Mouse (Mus musculus) forebrain, embryonic 16.5 days (tissue): ENCODE results near the gene Wnt6. TPM values are rescaled to one million over a fixed set of nuclear protein-coding genes. Genes with fewer than 3 reads are reported as not detected.

Experiments used
- ATAC-seq: fragments of 200-750 bp; cut with Nextera tagmentation; 2 replicates; pipeline ENCODE4 v1.8.0; 2017; ENCODE audit warnings: mild to moderate bottlenecking, moderate library complexity
- H3K27ac ChIP-seq: fragments of 300-500 bp; sonication (generic); 2 replicates; pipeline ENCODE4 v1.5.1; 2014; ENCODE audit warnings: low read length, control low read depth
- H3K27me3 ChIP-seq: fragments of 300-500 bp; sonication (generic); replicated peaks from 2 replicates; pipeline ENCODE4 v1.6.1; 2014; ENCODE audit warnings: low read length; ENCODE audit not compliant: control insufficient read depth, insufficient read depth
- H3K36me3 ChIP-seq: fragments of 300-500 bp; sonication (generic); 2 replicates; pipeline ENCODE4 v1.6.1; 2014; ENCODE audit not compliant: control insufficient read depth, insufficient read depth
- H3K4me1 ChIP-seq: fragments of 300-500 bp; sonication (generic); replicated peaks from 2 replicates; pipeline ENCODE4 v1.6.1; 2014; ENCODE audit warnings: low read length; ENCODE audit not compliant: control insufficient read depth, insufficient read depth
- H3K4me2 ChIP-seq: fragments of 300-500 bp; sonication (generic); 2 replicates; pipeline ENCODE4 v1.6.1; 2014; ENCODE audit warnings: mild to moderate bottlenecking, low read length, control low read depth
- H3K4me3 ChIP-seq: fragments of 300-500 bp; sonication (generic); replicated peaks from 2 replicates; pipeline ENCODE4 v1.5.1; 2014; ENCODE audit warnings: mild to moderate bottlenecking, low read length, control low read depth
- H3K9ac ChIP-seq: fragments of 300-500 bp; sonication (generic); replicated peaks from 2 replicates; pipeline ENCODE4 v1.6.1; 2014; ENCODE audit warnings: low read depth, low read length, control low read depth
- H3K9me3 ChIP-seq: fragments of 300-500 bp; sonication (generic); 2 replicates; pipeline ENCODE4 v1.6.1; 2016; ENCODE audit warnings: low read length; ENCODE audit not compliant: control insufficient read depth
- WGBS: fragments of 180-500 bp; shearing (Covaris S2); extraction: QIAGEN DNeasy Blood & Tissue Kit; methylation state at CpG from one replicate; pipeline ENCODE4 v1.1.7; 2014; 5-methylcytosine and 5-hydroxymethylcytosine counted together
- polyA plus RNA-seq: library from polyadenylated mRNA; unstranded; fragments of >200 nt; fragmentation: Nextera tagmentation; extraction: Ambion mirVana; gene quantifications from 2 replicates; pipeline ENCODE4 v1.2.1, GENCODE M21; 2015

The Wnt6 gene
- polyA plus RNA-seq, 1 experiment from 2014 or later = 3.6 TPM

DNA sequence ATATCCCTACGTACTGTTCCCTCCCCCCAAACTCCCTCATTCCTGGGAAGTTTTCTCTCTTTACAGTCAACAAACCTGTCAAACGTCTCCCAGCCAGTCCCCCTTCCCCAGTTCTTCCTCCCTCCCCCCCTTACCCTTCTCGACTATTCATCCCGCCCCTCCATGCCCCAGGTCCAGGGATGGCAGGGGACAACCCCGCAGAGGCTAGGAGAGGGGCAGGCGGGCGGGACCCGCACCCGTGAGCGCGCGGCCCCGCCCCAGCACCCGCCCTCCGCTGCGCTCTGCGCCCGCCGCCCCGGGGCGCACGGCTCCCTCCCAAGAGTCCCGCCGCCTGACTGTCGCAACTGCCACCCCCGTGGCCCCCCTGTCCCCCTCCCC lies 236 bp upstream of the Wnt6 start:
- ATAC-seq = no peak
- peak overlapping the region; percentile 48 for H3K4me3 ChIP-seq

DNA sequence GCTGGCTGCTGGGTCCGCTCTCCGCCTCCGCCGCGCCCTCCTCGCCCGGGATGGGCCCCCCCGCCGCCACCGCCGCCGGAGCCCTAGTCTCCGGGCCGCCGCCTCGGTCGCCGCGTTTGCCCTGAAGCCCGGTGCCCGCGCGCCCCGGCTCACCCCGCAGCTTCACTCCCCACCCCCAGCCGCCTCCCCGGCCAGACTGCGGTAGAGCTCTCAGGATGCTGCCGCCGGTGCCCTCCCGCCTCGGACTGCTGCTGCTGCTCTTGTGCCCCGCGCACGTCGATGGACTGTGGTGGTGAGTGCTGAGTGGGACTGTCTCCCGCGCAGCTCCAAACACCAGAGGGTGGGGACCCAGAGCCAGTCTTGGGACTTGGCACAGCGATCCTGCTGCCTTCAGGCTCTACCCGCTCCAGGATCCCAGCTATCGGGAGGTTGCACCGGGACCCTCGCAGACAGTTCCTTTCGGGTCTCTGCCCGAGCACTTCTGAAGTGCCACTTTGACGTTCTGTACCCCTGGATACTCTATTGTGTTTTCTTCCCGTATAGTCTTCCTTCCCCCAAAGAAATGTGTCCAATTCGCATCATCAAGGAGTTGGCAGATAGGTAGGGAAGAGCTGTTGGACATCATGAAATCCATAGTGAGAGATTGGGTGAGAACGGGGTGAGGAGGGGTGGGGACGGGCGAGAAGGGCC lies 384 bp downstream of the Wnt6 start:
- H3K4me2 ChIP-seq = peak overlapping the region; percentile 72
- WGBS = under 1% methylated on average over 48 of the region's 51 CpGs
- ATAC-seq = peak; percentile 37; the same call in 1 of the 2 replicates

More for the DNA sequence above, 236 bp upstream of the Wnt6 start:
- Histone ChIP-seq H3K27me3 (peaks cover 68% of the 10 kb centered on the region), H3K36me3 (no peaks in the 10 kb centered on the region), H3K27ac (no peak overlapping the region), H3K4me2 (peak overlapping the region; percentile 72), H3K9ac (peak overlapping the region; percentile 50), H3K9me3 (no peaks in the 10 kb centered on the region), H3K4me1 (peaks cover 26% of the 10 kb centered on the region)
- WGBS = under 1% methylated on average over 26 of the region's 26 CpGs

DNA sequence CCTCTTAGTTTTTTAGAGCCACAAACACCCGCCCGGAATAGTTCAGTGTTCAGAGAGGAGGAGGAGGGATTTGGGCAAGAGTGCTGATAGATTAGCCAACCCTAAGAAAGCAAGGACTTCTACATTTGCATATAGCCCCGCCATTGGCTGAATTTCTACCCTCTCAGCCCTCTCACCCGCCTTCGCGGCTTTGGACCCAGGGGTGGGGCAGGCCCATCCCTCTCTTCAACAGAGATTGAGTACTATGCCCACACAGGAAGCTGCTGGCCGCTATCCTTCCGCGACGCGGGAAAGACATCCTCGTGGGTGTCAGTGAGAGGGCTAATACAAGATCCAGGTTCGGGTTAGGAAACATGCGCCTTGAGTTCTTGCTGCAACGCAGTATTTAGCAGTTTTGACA lies 1.4 kb downstream of the Wnt6 start:
- Histone ChIP-seq H3K27me3 (peaks cover 67% of the 10 kb centered on the region), H3K27ac (no peak overlapping the region), H3K4me1 (peaks cover 26% of the 10 kb centered on the region), H3K9me3 (no peaks in the 10 kb centered on the region), H3K36me3 (no peaks in the 10 kb centered on the region), H3K9ac (no peak overlapping the region), H3K4me2 (peak overlapping the region; percentile 35), H3K4me3 (peak overlapping the region; percentile 17; the same call in 1 of the 2 replicates)
- 1% methylated on average over 15 of the region's 15 CpGs for WGBS
- peak; percentile 89 for ATAC-seq

More for the DNA sequence above, 384 bp downstream of the Wnt6 start:
- Histone ChIP-seq H3K27me3 (peaks cover 66% of the 10 kb centered on the region), H3K27ac (no peak overlapping the region), H3K4me1 (peaks cover 26% of the 10 kb centered on the region), H3K36me3 (no peaks in the 10 kb centered on the region), H3K9ac (peak overlapping the region; percentile 50), H3K9me3 (no peaks in the 10 kb centered on the region), H3K4me3 (peak overlapping the region; percentile 48)

DNA sequence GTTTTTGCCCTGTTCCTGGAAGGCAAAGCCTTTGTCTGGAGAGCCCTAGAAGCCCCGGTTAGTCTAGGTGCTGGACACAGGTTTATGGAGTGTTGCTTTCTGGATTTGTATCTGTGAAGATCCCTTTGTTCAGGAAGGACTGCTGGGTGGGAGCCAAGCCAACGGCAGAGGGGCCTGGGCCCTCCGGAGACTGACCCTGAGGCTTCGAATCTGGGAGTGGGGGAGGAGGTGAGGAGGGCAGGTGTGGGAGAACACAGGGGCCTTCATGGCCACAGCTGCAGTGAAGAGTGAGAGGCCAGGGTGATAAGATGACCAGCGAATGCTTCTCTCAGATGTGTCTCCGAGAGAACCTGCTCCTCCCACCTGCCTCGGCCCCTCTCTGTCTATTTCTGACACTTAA lies 2.4 kb downstream of the Wnt6 start:
- H3K4me3 ChIP-seq = no peak overlapping the region
- ATAC-seq = no peak
- no peak overlapping the region for H3K27ac ChIP-seq
- 11% methylated on average over 7 of the region's 7 CpGs for whole genome bisulfite sequencing
- H3K36me3 ChIP-seq = no peaks in the 10 kb centered on the region
- no peak overlapping the region for H3K4me2 ChIP-seq
- no peak overlapping the region for H3K9ac ChIP-seq
- H3K27me3 ChIP-seq = peaks cover 68% of the 10 kb centered on the region
- H3K4me1 ChIP-seq = peaks cover 26% of the 10 kb centered on the region
- no peaks in the 10 kb centered on the region for H3K9me3 ChIP-seq

DNA sequence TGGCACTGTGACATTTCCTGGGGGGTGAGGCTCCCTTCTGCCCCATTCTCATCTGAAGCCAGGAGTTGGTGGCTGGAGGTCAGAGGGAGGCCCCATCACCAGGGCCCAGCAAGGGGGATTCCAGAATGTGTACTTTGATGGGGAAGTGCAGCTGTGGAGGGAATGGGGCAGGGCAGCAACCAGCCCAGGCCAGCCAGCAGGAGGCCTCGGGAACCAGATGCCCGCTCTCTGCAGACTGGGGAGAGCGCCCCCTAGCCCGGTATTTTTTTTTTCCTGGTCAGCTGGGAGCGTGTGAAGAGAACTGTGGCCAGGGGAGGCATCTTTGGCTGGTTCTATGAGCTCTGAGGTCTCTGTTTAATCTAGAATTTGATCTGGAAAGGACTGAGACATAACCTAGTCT lies 4.1 kb downstream of the Wnt6 start:
- peaks cover 26% of the 10 kb centered on the region for H3K4me1 ChIP-seq
- 7% methylated on average over 5 of the region's 5 CpGs for WGBS
- no peak overlapping the region for H3K4me3 ChIP-seq
- no peak overlapping the region for H3K4me2 ChIP-seq
- H3K27ac ChIP-seq = no peak overlapping the region
- ATAC-seq = no peak
- no peaks in the 10 kb centered on the region for H3K9me3 ChIP-seq
- H3K36me3 ChIP-seq = no peaks in the 10 kb centered on the region
- peaks cover 59% of the 10 kb centered on the region for H3K27me3 ChIP-seq
- H3K9ac ChIP-seq = no peak overlapping the region

DNA sequence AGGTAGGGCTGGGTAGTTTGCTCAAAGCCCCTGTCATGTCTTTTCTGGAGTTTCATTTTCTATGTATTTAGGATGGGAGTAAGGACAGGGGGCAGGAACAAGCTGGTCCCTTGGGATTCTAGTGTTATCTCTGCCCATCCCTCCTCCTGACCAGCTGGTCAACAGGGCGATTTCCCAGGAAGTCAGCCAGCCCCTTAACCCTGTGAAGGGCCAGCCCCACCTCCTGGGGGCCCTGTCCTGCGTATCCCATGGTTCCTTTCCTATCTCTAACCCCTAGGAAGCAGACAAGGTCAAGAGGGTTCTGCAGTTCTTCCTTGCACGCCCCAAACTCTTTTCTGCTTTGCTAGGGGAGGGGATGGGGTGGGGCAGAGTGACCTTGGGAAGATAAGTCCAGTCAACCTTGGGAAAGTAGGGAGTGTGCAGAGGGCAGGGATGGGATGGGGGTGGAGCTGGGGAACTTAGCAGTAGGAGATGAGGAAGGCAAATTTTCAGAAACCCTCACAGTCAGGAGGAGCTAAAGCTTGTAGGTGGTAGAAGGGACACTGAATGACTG lies 7.3 kb downstream of the Wnt6 start:
- peaks cover 7% of the 10 kb centered on the region for H3K4me1 ChIP-seq
- H3K4me3 ChIP-seq = no peak overlapping the region
- H3K27me3 ChIP-seq = peaks cover 65% of the 10 kb centered on the region
- H3K27ac ChIP-seq = no peak overlapping the region
- H3K9me3 ChIP-seq = no peaks in the 10 kb centered on the region
- 28% methylated on average over 3 of the region's 3 CpGs for WGBS
- ATAC-seq = no peak
- H3K9ac ChIP-seq = no peak overlapping the region
- H3K36me3 ChIP-seq = no peaks in the 10 kb centered on the region
- no peak overlapping the region for H3K4me2 ChIP-seq

DNA sequence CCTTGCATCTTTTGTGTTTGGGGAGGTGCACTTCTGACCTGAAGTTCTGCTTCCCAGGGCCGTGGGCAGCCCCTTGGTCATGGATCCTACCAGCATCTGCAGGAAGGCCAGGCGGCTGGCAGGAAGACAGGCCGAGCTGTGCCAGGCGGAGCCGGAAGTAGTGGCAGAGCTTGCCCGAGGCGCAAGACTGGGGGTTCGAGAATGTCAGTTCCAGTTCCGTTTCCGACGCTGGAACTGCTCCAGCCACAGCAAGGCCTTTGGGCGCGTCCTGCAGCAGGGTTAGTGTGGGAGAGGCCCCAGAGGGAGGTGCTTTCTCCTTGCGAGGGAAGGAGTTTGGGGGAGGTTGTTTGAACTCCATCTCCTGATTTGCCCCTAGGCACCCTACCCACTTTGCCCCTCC lies 10.4 kb downstream of the Wnt6 start:
- peaks cover 75% of the 10 kb centered on the region for H3K27me3 ChIP-seq
- WGBS = 12% methylated on average over 14 of the region's 14 CpGs
- no peak for ATAC-seq
- H3K4me1 ChIP-seq = peaks cover 13% of the 10 kb centered on the region
- no peaks in the 10 kb centered on the region for H3K36me3 ChIP-seq
- H3K9ac ChIP-seq = no peak overlapping the region
- H3K4me2 ChIP-seq = no peak overlapping the region
- no peak overlapping the region for H3K4me3 ChIP-seq
- H3K27ac ChIP-seq = no peak overlapping the region
- no peaks in the 10 kb centered on the region for H3K9me3 ChIP-seq

DNA sequence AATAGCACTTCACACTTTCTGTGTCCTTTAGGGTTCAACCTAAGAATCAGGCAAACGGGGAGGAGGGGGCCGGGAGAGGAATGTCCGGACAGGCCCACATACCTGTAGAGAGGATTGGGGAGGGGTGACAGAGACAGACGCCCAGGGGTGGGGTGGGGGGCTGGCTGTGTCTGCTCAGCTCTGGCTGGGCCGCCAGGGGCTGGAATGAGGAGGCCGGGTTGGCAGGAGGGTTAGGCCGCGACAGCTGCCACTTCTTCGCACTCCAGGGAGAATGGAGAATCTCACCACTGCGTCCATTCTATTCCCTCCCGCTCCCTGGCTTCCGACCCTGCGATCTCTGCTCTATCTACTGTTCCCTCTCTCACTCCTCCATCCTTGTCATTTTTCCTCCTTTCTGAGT lies 11.9 kb downstream of the Wnt6 start:
- Histone ChIP-seq H3K4me1 (peaks cover 13% of the 10 kb centered on the region), H3K4me2 (peak overlapping the region; percentile 75), H3K27ac (no peak overlapping the region), H3K27me3 (peaks cover 79% of the 10 kb centered on the region), H3K9ac (no peak overlapping the region), H3K4me3 (peak overlapping the region; percentile 52), H3K36me3 (no peaks in the 10 kb centered on the region), H3K9me3 (no peaks in the 10 kb centered on the region)
- peak; percentile 29; the same call in 1 of the 2 replicates for ATAC-seq
- 2% methylated on average over 13 of the region's 13 CpGs for WGBS

DNA sequence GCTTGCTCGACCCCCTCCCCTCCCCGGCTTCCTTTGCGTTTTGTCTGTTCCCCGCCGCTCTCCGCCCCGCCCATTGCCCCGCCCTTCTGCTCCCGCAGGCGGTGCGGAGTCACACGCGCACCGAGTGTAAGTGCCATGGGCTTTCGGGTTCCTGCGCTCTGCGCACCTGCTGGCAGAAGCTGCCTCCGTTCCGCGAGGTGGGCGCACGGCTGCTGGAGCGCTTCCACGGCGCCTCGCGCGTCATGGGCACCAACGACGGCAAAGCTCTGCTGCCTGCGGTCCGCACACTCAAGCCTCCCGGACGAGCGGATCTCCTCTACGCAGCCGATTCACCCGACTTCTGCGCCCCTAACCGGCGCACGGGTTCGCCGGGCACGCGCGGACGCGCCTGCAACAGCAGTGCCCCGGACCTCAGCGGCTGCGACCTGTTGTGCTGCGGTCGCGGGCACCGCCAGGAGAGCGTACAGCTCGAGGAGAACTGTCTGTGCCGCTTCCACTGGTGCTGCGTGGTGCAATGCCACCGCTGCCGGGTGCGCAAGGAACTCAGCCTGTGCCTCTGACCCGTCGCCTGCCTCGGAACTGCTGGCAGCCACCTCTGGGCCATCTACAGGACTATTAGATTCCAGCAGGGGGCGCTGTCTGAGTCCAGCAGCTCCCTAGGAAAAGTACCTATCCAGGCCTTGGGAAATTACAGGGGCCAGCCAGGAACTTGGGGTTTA lies 12.5 kb downstream of the Wnt6 start:
- no peak overlapping the region for H3K27ac ChIP-seq
- WGBS = under 1% methylated on average over 67 of the region's 67 CpGs
- H3K4me2 ChIP-seq = peak overlapping the region; percentile 75
- H3K4me1 ChIP-seq = peaks cover 13% of the 10 kb centered on the region
- peak; percentile 65 for ATAC-seq
- H3K9ac ChIP-seq = peak overlapping the region; percentile 50
- no peaks in the 10 kb centered on the region for H3K9me3 ChIP-seq
- H3K4me3 ChIP-seq = peak overlapping the region; percentile 52
- H3K27me3 ChIP-seq = peaks cover 79% of the 10 kb centered on the region
- no peaks in the 10 kb centered on the region for H3K36me3 ChIP-seq
